Mouse (Mus musculus) embryonic facial prominence, embryonic 12.5 days (tissue): ENCODE measurements around the gene Nos1. TPM values are rescaled to one million over a fixed set of nuclear protein-coding genes. Genes with fewer than 3 reads are reported as not detected.
A peak's percentile ranks its signal among the peaks of the same experiment; 100 is the strongest.

ENCODE experiments used
- ATAC-seq: fragments of 200-750 bp; cut with Nextera tagmentation; 2 replicates; pipeline ENCODE4 v1.8.0; 2017; ENCODE audit not compliant: insufficient number of reproducible peaks, insufficient read depth, low FRiP score, low TSS enrichment
- H3K27ac ChIP-seq: fragments of 300-500 bp; sonication (generic); 2 replicates; pipeline ENCODE4 v1.5.1; 2016; ENCODE audit warnings: mild to moderate bottlenecking
- H3K27me3 ChIP-seq: fragments of 300-500 bp; sonication (generic); 2 replicates; pipeline ENCODE4 v1.6.1; 2016; ENCODE audit warnings: mild to moderate bottlenecking, moderate library complexity
- H3K36me3 ChIP-seq: fragments of 300-500 bp; sonication (generic); 2 replicates; pipeline ENCODE4 v1.6.1; 2016; ENCODE audit warnings: mild to moderate bottlenecking
- H3K4me1 ChIP-seq: fragments of 300-500 bp; sonication (generic); 2 replicates; pipeline ENCODE4 v1.6.1; 2016
- H3K4me2 ChIP-seq: fragments of 300-500 bp; sonication (generic); replicated peaks from 2 replicates; pipeline ENCODE4 v1.6.1; 2016; ENCODE audit warnings: mild to moderate bottlenecking, moderate library complexity
- H3K4me3 ChIP-seq: fragments of 300-500 bp; sonication (generic); 2 replicates; pipeline ENCODE4 v1.5.1; 2016; ENCODE audit warnings: mild to moderate bottlenecking
- H3K9ac ChIP-seq: fragments of 300-500 bp; sonication (generic); 2 replicates; pipeline ENCODE4 v1.6.1; 2016; ENCODE audit warnings: mild to moderate bottlenecking, moderate library complexity
- H3K9me3 ChIP-seq: fragments of 300-500 bp; sonication (generic); 2 replicates; pipeline ENCODE4 v1.6.1; 2016; ENCODE audit warnings: mild to moderate bottlenecking, moderate library complexity
- WGBS: fragments of 180-500 bp; shearing (Covaris S2); methylation state at CpG from one replicate; pipeline ENCODE4 v1.1.7; 2016; 5-methylcytosine and 5-hydroxymethylcytosine counted together
- polyA plus RNA-seq: library from polyadenylated mRNA; unstranded; fragments of >200 nt; fragmentation: Nextera tagmentation; extraction: Ambion mirVana; gene quantifications from 2 replicates; pipeline ENCODE4 v1.2.1, GENCODE M21; 2016

The Nos1 gene
- polyA plus RNA-seq, 1 experiment from 2014 or later: 0.32 TPM

DNA sequence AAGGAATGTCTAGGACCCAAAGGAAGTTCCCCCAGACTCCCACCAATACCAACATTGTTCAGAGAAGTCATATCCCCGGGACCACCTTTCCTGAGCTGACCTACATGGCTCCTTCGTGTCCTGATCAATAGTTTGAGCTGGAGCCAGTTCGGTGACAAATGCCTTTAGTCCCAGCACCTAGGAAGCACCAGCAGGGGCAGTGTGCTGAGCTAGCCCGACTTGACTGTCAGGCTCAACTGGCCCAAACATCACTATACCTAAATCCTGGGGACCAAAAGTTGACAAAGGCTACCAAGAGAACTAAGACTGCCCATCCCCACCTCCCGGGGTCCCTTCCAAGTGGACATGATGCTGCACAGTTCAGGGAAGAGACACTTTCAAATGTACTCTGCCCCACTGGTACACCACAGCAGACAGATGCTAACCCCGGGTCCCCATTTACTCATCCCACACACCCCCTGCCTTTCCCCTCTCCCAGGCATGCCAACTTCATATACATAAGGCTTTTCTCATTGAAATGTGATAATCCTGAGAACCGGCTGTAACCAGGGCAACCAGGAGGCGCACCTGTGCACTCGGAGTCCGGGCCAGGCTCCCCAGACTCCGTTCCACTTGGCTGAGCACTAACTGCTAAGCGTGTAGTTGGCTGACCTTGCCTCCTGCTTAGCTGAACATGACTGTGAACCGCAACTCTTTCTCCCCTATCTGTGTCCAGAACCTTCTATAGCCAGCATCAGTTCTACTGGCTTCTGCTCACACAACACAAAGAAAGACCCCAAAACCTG is 120.3 kb downstream of the Nos1 start:
- Histone ChIP-seq H3K9me3 (no peaks in the 10 kb centered on the region), H3K9ac (no peak overlapping the region), H3K27me3 (no peaks in the 10 kb centered on the region), H3K4me3 (no peak overlapping the region), H3K4me2 (no peak overlapping the region), H3K4me1 (peaks cover 16% of the 10 kb centered on the region), H3K36me3 (no peaks in the 10 kb centered on the region), H3K27ac (no peak overlapping the region)
- WGBS: 19% methylated on average over 13 of the region's 13 CpGs
- ATAC-seq: peak; percentile 50; the same call in 1 of the 2 replicates

DNA sequence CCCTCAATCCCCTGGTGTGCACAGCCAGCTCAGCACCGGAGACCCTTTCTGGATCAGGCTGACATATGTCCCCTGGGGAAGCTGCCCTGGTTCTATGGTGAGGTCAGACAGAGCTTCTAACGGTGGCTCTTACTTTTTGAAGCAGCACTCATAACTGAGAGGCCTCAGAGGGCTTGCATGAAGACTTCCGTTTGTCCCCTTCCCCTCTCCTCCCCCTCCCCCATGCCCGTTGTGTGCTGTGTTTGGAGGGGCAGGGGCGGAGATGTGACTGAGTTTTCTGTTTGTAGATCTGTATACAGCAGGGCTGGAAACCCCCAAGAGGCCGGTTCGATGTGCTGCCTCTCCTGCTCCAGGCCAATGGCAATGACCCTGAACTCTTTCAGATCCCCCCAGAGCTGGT is 122.7 kb downstream of the Nos1 start:
- H3K27me3 ChIP-seq: no peaks in the 10 kb centered on the region
- H3K4me1 ChIP-seq: peaks cover 5% of the 10 kb centered on the region
- no peaks in the 10 kb centered on the region for H3K36me3 ChIP-seq
- H3K27ac ChIP-seq: no peak overlapping the region
- H3K4me2 ChIP-seq: no peak overlapping the region
- H3K9me3 ChIP-seq: no peaks in the 10 kb centered on the region
- no peak for ATAC-seq
- 26% methylated on average over 7 of the region's 7 CpGs for WGBS
- no peak overlapping the region for H3K4me3 ChIP-seq
- no peak overlapping the region for H3K9ac ChIP-seq

DNA sequence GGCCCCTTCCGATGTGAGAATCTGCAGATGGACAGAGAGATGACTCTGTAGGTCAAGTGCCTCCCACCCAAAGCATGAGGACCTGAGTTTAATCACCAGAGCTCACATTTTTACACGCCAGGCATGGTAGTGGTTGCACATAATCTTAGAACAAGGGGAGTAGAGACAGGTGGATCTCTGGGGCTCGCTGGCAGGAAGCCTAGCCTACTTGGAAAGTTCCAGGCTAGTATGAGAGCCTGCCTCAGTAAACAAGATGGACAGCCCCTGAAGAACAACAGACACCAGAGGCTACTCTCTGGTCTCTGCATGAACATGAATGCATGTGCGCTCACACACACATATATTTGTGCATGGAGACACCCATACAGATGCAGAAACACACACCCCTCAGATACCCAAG is 124.9 kb downstream of the Nos1 start:
- H3K27ac ChIP-seq: no peak overlapping the region
- no peak overlapping the region for H3K4me3 ChIP-seq
- H3K27me3 ChIP-seq: no peaks in the 10 kb centered on the region
- WGBS: 82% methylated on average over 4 of the region's 4 CpGs
- ATAC-seq: no peak
- H3K9ac ChIP-seq: no peak overlapping the region
- H3K4me2 ChIP-seq: no peak overlapping the region
- H3K4me1 ChIP-seq: no peaks in the 10 kb centered on the region
- H3K36me3 ChIP-seq: no peaks in the 10 kb centered on the region
- no peaks in the 10 kb centered on the region for H3K9me3 ChIP-seq

DNA sequence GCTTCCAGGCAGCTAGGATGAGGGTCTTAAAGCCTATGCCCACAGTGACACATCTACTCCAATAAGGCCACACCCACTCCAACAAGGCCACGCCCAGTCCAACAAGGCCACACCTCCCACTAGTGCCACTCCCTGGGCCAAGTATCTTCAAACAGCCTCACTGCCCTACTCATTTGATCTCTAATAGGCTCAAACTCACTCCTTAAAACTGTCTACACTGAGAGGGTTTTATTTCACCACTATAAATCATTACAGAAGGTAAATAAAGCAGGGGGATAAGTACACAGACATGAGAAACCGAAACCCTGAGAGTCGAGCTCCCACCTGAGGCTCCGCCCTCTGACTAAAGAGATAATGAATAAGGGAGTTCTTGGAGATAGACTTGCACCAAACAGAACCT is 128.7 kb downstream of the Nos1 start:
- Histone ChIP-seq H3K4me3 (no peak overlapping the region), H3K9ac (no peak overlapping the region), H3K27me3 (no peaks in the 10 kb centered on the region), H3K27ac (no peak overlapping the region), H3K4me1 (no peaks in the 10 kb centered on the region), H3K36me3 (no peaks in the 10 kb centered on the region), H3K9me3 (no peaks in the 10 kb centered on the region), H3K4me2 (no peak overlapping the region)
- no peak for ATAC-seq
- 76% methylated on average over 4 of the region's 4 CpGs for WGBS

DNA sequence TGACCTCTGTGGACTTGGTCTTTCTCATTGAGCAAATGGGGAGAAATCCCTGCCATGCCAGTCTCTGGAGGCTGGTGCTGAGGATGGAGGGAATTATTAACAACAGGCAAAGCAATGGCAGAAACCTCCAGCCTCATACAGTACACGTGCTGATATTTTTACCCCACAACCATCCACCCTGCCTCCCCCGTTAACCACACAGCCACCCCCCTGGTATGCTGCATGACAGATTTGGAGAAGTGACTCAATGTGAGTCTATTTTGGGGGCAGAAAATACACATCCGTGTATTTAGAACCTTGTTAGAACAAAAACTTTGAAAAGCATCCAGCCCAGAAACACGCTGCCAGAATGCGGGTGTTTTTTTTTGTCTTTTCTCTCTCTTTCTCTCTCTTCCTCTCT is 135.5 kb downstream of the Nos1 start:
- WGBS: 93% methylated on average over 5 of the region's 5 CpGs
- H3K4me1 ChIP-seq: no peaks in the 10 kb centered on the region

DNA sequence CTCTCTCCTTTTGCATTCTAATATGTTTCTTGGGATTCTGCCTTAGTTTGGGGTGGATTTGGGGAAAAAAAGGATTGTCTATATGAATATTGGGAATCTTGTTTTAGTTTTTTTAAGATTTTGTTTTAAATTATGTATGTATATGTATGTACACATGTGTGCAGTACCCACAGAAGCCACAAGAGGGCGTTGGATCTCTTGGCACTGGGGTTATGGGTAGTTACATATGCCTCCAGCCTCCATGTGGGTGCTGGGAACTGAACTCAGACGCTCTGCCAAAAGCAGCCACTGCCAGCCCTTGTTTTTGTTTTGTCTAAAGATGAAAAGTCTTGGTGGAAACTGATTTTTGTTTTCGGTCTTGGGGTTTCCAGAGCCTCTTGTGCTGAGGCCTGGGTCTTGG is 136.1 kb downstream of the Nos1 start:
- Histone ChIP-seq H3K36me3 (no peaks in the 10 kb centered on the region), H3K27ac (no peak overlapping the region), H3K9me3 (no peaks in the 10 kb centered on the region), H3K4me3 (no peak overlapping the region), H3K27me3 (no peaks in the 10 kb centered on the region), H3K4me1 (no peaks in the 10 kb centered on the region), H3K4me2 (no peak overlapping the region), H3K9ac (no peak overlapping the region)
- 63% methylated on average over 3 of the region's 3 CpGs for WGBS
- ATAC-seq: no peak

More for the DNA sequence above, 135.5 kb downstream of the Nos1 start:
- H3K4me3 ChIP-seq: no peak overlapping the region
- no peak overlapping the region for H3K9ac ChIP-seq
- ATAC-seq: no peak
- no peak overlapping the region for H3K4me2 ChIP-seq
- H3K36me3 ChIP-seq: no peaks in the 10 kb centered on the region
- H3K27ac ChIP-seq: no peak overlapping the region
- H3K9me3 ChIP-seq: no peaks in the 10 kb centered on the region
- H3K27me3 ChIP-seq: no peaks in the 10 kb centered on the region

DNA sequence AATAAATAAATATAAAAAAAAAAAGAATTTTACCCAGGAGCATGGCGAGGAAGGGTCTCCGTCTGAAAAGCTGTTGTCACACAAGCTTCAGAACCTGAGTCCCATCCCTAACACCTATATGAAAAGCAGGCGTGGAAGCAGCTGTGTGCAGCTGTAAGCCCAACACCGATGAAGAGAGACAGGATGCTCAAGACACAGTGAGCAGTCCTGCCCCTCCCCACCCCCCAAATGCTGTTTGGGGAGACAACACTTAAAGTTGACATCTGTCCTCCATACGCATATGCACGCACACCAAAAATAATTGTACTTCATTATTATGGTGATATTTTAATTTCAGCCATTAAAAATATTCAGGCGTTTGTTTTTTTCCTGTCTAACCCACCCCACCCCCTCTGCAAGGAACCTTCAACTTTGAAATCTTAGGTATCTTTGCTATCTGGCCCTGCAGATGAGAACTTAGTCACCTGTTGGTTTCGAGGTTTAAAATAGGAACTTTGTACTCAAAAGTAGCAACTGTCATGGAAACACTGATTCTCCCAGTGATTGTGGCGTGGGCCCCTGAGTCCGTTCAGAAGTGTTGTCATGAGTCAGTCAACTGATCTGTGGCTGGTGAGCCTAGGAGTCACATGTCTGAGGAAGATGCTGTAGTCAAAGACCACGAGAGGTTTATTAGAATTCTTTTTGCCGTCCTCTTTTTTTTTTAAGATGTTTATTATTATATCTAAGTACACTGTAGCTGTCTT is 141.1 kb downstream of the Nos1 start:
- WGBS: 88% methylated on average over 12 of the region's 12 CpGs
- ATAC-seq: no peak

DNA sequence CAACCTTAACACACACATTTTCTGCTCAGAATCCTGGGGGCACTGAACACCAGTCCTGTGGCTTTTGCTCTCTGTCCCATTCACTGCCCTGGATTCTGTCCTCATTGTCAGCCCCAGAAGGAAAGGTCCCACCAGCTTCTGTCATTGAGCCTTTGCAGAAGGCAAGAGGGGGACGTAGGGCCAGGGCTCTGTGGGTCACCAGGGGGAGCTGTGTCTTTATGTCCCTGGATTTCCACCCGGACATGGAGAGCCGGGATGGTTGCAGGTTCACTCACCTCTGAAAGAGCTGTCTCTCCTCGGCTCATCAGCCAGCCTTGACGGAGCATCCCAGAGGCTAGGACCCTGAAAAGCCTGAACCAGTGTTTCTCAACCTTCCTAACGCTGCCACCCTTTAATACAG is 142.9 kb downstream of the Nos1 start:
- ATAC-seq: no peak
- Histone ChIP-seq H3K36me3 (no peaks in the 10 kb centered on the region), H3K4me3 (no peak overlapping the region), H3K9me3 (no peaks in the 10 kb centered on the region), H3K9ac (no peak overlapping the region), H3K27me3 (no peaks in the 10 kb centered on the region), H3K27ac (no peak overlapping the region), H3K4me1 (no peaks in the 10 kb centered on the region), H3K4me2 (no peak overlapping the region)
- WGBS: 30% methylated on average over 6 of the region's 6 CpGs

More for the DNA sequence above, 141.1 kb downstream of the Nos1 start:
- no peak overlapping the region for H3K27ac ChIP-seq
- H3K4me1 ChIP-seq: no peaks in the 10 kb centered on the region
- no peaks in the 10 kb centered on the region for H3K27me3 ChIP-seq
- no peak overlapping the region for H3K4me3 ChIP-seq
- H3K9me3 ChIP-seq: no peaks in the 10 kb centered on the region
- H3K9ac ChIP-seq: no peak overlapping the region
- H3K36me3 ChIP-seq: no peaks in the 10 kb centered on the region
- no peak overlapping the region for H3K4me2 ChIP-seq

DNA sequence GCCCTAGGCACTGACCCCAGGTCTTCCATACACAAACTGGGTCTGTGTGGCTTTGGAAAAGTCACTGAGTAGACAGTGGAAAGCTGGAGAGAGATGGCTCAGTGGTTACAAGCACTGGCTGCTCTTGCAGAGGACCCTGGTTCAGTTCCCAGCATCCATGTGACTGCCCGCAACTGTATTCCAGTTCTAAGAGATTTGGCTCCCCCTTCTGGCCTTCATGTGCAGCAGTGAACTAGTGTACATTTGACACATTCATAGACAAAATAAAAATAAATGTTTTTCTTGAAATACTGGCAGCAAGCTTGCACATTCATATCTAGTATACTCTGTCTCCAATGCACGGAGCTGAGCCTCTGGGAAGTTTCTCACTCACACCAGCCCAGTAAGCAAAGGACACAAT is 147.7 kb downstream of the Nos1 start:
- H3K9me3 ChIP-seq: no peaks in the 10 kb centered on the region
- H3K4me1 ChIP-seq: no peaks in the 10 kb centered on the region
- no peak for ATAC-seq
- H3K27ac ChIP-seq: no peak overlapping the region
- H3K9ac ChIP-seq: no peak overlapping the region
- 98% methylated on average over 2 of the region's 2 CpGs for WGBS
- no peaks in the 10 kb centered on the region for H3K27me3 ChIP-seq
- H3K36me3 ChIP-seq: no peaks in the 10 kb centered on the region
- H3K4me3 ChIP-seq: no peak overlapping the region
- no peak overlapping the region for H3K4me2 ChIP-seq

DNA sequence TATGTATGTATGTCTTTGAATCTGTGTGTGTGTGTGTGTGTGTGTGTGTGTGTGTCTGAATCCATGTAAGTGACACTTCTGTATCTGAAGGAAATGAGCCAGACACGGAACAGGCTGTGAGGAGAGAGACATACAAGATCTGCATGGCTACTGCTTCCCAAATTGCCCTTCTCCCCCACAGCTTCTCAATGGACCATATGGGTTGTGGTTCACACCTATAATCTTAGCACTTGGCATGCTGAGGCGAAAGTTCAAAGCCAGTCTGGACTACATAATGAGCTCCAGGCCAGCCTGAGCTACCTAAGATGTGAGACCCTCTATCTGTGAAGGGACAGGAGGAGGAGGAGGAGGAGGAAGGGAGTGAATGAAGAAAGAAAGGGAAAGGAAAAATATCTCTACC is 151.4 kb downstream of the Nos1 start:
- Histone ChIP-seq H3K4me3 (no peak overlapping the region), H3K4me2 (no peak overlapping the region), H3K27me3 (0 out of 2 replicates have a peak, but pooled peaks cover 4% of the 10 kb centered on the region), H3K9me3 (no peaks in the 10 kb centered on the region), H3K9ac (no peak overlapping the region), H3K27ac (no peak overlapping the region), H3K4me1 (no peaks in the 10 kb centered on the region), H3K36me3 (no peaks in the 10 kb centered on the region)
- no peak for ATAC-seq
- WGBS: 74% methylated on average over 2 of the region's 2 CpGs

DNA sequence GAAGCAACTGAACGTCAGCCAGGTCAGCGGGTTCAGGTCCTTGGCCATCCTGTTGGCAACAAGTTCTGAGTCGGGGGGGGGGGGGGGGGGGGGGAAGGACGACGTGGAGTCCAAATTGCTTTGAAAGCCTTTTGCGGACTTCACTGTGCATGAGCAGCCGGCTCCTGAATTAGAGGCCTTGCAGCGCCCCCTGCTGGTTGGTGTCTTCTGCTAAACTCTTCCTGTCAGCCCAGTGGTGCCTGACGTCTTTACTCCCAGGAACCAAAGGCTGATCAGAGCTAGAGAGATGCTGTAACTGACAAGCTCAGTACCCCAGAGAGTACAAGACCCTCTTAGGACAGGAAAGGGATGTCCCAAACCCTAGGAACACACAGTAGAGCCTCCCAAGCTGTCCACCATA is 152.0 kb downstream of the Nos1 start:
- ATAC-seq: no peak
- 0 out of 2 replicates have a peak, but pooled peaks cover 4% of the 10 kb centered on the region for H3K27me3 ChIP-seq
- no peak overlapping the region for H3K27ac ChIP-seq
- no peaks in the 10 kb centered on the region for H3K9me3 ChIP-seq
- WGBS: 4% methylated on average over 7 of the region's 9 CpGs
- no peak overlapping the region for H3K4me3 ChIP-seq
- no peak overlapping the region for H3K9ac ChIP-seq
- no peaks in the 10 kb centered on the region for H3K36me3 ChIP-seq
- H3K4me1 ChIP-seq: no peaks in the 10 kb centered on the region
- 0 out of 2 replicates have a peak overlapping the region, but pooled peaks have one; percentile 11 for H3K4me2 ChIP-seq

DNA sequence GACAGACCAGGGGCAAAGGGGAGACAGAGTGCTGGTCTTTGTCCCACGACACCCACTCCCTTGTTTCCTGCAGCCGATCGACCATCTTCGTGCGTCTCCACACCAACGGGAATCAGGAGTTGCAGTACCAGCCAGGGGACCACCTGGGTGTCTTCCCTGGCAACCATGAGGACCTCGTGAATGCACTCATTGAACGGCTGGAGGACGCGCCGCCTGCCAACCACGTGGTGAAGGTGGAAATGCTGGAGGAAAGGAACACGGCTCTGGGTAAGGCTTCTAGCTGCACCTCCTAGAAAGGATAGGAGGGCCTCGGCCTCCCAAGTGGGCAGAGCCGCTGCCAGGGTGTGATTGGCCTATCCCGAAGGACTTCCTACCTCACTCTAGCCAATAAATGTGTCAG is 155.5 kb downstream of the Nos1 start:
- 70% methylated on average over 16 of the region's 16 CpGs for WGBS

More for the DNA sequence above, 155.5 kb downstream of the Nos1 start:
- 0 out of 2 replicates have a peak, but pooled peaks cover 4% of the 10 kb centered on the region for H3K27me3 ChIP-seq
- no peaks in the 10 kb centered on the region for H3K4me1 ChIP-seq
- H3K4me2 ChIP-seq: no peak overlapping the region
- no peak for ATAC-seq
- H3K36me3 ChIP-seq: no peaks in the 10 kb centered on the region
- H3K9me3 ChIP-seq: no peaks in the 10 kb centered on the region
- H3K4me3 ChIP-seq: no peak overlapping the region
- H3K9ac ChIP-seq: no peak overlapping the region
- H3K27ac ChIP-seq: no peak overlapping the region
